In genomic region chr13:118693049-118693448, GRCm38 (mm10) we compare ENCODE assay signal across 18 mouse cellular contexts. TPM values are rescaled to one million over a fixed set of nuclear protein-coding genes. Genes with fewer than 3 reads are reported as not detected.
"Had no signal": no experiment of that assay in that cellular context is flagged by ENCODE, and none has a peak within 500 bp of the region (broad histone marks: within the 10 kb centered on the region; RNA-seq: fewer than 3 reads in every experiment).

No protein-coding gene starts in this region.

- H3K9ac ChIP-seq: neural tube, embryonic 13.5 days; neural tube, embryonic 15.5 days; stomach, embryonic 15.5 days had no signal

- DNase-seq: retina, postnatal 1 day; right cerebral cortex, adult 18-20 months; right cerebral cortex, postnatal 14 days; right cerebral cortex, postnatal 25 days; right cerebral cortex, postnatal 4 days; spleen, adult 18-20 months; thymus, adult 18-20 months; thymus, adult 2 months; thymus, postnatal 14 days; thymus, postnatal 25 days; thymus, postnatal 36 days; thymus, postnatal 4 days had no signal

- H3K27me3 ChIP-seq: neural tube, embryonic 13.5 days; neural tube, embryonic 15.5 days; stomach, embryonic 15.5 days had no signal

- H3K36me3 ChIP-seq: neural tube, embryonic 13.5 days; neural tube, embryonic 15.5 days; stomach, embryonic 15.5 days had no signal

- H3K4me2 ChIP-seq: neural tube, embryonic 13.5 days; neural tube, embryonic 15.5 days; stomach, embryonic 15.5 days had no signal

- H3K4me1 ChIP-seq: neural tube, embryonic 13.5 days; neural tube, embryonic 15.5 days; stomach, embryonic 15.5 days had no signal

- H3K9me3 ChIP-seq: neural tube, embryonic 13.5 days; neural tube, embryonic 15.5 days; stomach, embryonic 15.5 days had no signal

- H3K27ac ChIP-seq: neural tube, embryonic 13.5 days; neural tube, embryonic 15.5 days; stomach, embryonic 15.5 days; stomach, postnatal 0 days had no signal

- H3K4me3 ChIP-seq: neural tube, embryonic 13.5 days; neural tube, embryonic 15.5 days; stomach, embryonic 15.5 days had no signal

RNA-seq across cellular contexts. Expression of gene Fgf10, which starts 23.5 kb away (rescaled TPM):
- total RNA-seq: neutrophil, adult 5-6 weeks had no signal
- polyA plus RNA-seq: spleen, adult 2 months had no signal
